In genomic region chr7:28811228-28811627, GRCm38 (mm10) we compare ENCODE assay signal across 8 mouse cellular contexts. TPM values are rescaled to one million over a fixed set of nuclear protein-coding genes. Genes with fewer than 3 reads are reported as not detected.
DNase-seq lines count a peak whose midpoint lies in the region; ATAC-seq lines count a peak whose summit lies in the region.

No protein-coding gene starts in this region.

- DNase-seq in MEL-GATA-1-ER (ENCODE audit: extremely low read depth, low read depth) = peak; percentile 74
- peak; percentile 88 for DNase-seq in cerebellum, adult 8-10 months
- peak; percentile 87 to 92 for DNase-seq in frontal cortex, postnatal 10 days (ENCODE audit: low spot score in 2 of 2)
- peak; percentile 89 to 90 for DNase-seq in layer of hippocampus, postnatal 36 days
- peak; percentile 92 for DNase-seq in lung, postnatal 36 days
- DNase-seq in right cerebral cortex, adult 18-20 months = peak; percentile 92
- peak; percentile 85 for DNase-seq in urinary bladder, adult 2 months (ENCODE audit: low spot score)

- no peaks in the 10 kb centered on the region for H3K9me3 ChIP-seq in hindbrain, embryonic 13.5 days

- H3K4me2 ChIP-seq in hindbrain, embryonic 13.5 days = peak overlapping the region; percentile 86

- H3K9ac ChIP-seq in hindbrain, embryonic 13.5 days = peak overlapping the region; percentile 90

- under 1% methylated on average over 39 of the region's 40 CpGs for WGBS in hindbrain, embryonic 13.5 days

- H3K27me3 ChIP-seq in hindbrain, embryonic 13.5 days = no peaks in the 10 kb centered on the region

- peak overlapping the region; percentile 76 for H3K4me3 ChIP-seq in hindbrain, embryonic 13.5 days

- ATAC-seq in hindbrain, embryonic 13.5 days (ENCODE audit: low FRiP score) = 0 out of 2 replicates have a peak, but pooled peaks have one; percentile 14

- H3K27ac ChIP-seq in hindbrain, embryonic 13.5 days = peak overlapping the region; percentile 97

- H3K36me3 ChIP-seq in hindbrain, embryonic 13.5 days = peaks cover 42% of the 10 kb centered on the region

- H3K4me1 ChIP-seq in hindbrain, embryonic 13.5 days (replicated peaks) = peaks cover 56% of the 10 kb centered on the region

RNA-seq across cellular contexts. Expression of gene Hnrnpl, which starts 2.9 kb away (rescaled TPM):
- polyA plus RNA-seq in hindbrain, embryonic 13.5 days (2015; fragmentation: Nextera tagmentation; extraction: Ambion mirVana) = 200 and 202 TPM in 2 replicates
- 100 to 1,000 TPM; 417 to 431 TPM for total RNA-seq in layer of hippocampus, postnatal 36 days (2021)
- polyA plus RNA-seq in urinary bladder, adult 2 months (2012; rRNA removed) = 325 and 346 TPM in 2 replicates

RNA-seq across cellular contexts. Expression of gene Ech1, which starts 13.8 kb away (rescaled TPM):
- polyA plus RNA-seq in hindbrain, embryonic 13.5 days (2015; fragmentation: Nextera tagmentation; extraction: Ambion mirVana) = 81.8 and 87.5 TPM in 2 replicates
- 10 to 100 TPM; 60.8 to 61.8 TPM for total RNA-seq in layer of hippocampus, postnatal 36 days (2021)
- 246 and 303 TPM in 2 replicates for polyA plus RNA-seq in urinary bladder, adult 2 months (2012; rRNA removed)

RNA-seq across cellular contexts. Expression of gene Lgals4, which starts 22.4 kb away (rescaled TPM):
- polyA plus RNA-seq in hindbrain, embryonic 13.5 days (2015; fragmentation: Nextera tagmentation; extraction: Ambion mirVana) = 5.6 and 6.3 TPM in 2 replicates
- total RNA-seq in layer of hippocampus, postnatal 36 days (2021) = 1 to 10 TPM; 3.6 to 6.1 TPM
- polyA plus RNA-seq in urinary bladder, adult 2 months (2012; rRNA removed) = 29.4 and 39.9 TPM in 2 replicates

RNA-seq across cellular contexts. Expression of gene Rinl, which starts 22.5 kb away (rescaled TPM):
- 2.7 and 2.8 TPM in 2 replicates for polyA plus RNA-seq in hindbrain, embryonic 13.5 days (2015; fragmentation: Nextera tagmentation; extraction: Ambion mirVana)
- total RNA-seq in layer of hippocampus, postnatal 36 days (2021) = 1 to 10 TPM; 2.5 TPM
- 2.6 and 4.1 TPM in 2 replicates for polyA plus RNA-seq in urinary bladder, adult 2 months (2012; rRNA removed)

RNA-seq across cellular contexts. Expression of gene Nfkbib, which starts 43.9 kb away (rescaled TPM):
- polyA plus RNA-seq in hindbrain, embryonic 13.5 days (2015; fragmentation: Nextera tagmentation; extraction: Ambion mirVana) = 58.6 and 59.5 TPM in 2 replicates
- 10 to 100 TPM; 25.3 to 29.2 TPM for total RNA-seq in layer of hippocampus, postnatal 36 days (2021)
- polyA plus RNA-seq in urinary bladder, adult 2 months (2012; rRNA removed) = 16.4 and 18.6 TPM in 2 replicates

Comparison
In these comparisons a context has a peak if more than half of its experiments do, and no peak if none do; other contexts are left out.
1. Peak in every context shown above with its lines: DNase-seq, ATAC-seq, H3K4me3 ChIP-seq and H3K27ac ChIP-seq.